Mouse (Mus musculus): ENCODE data around the gene Epb41l2. TPM values are rescaled to one million over a fixed set of nuclear protein-coding genes. Genes with fewer than 3 reads are reported as not detected.

Gene Epb41l2
- polyA plus RNA-seq, 1 experiment: 181 TPM

GRCm38 (mm10) chr10:25429346-25429745, 69.7 kb downstream of the Epb41l2 start:
- Histone ChIP-seq H3K36me3 (ENCODE audit: control insufficient read depth, insufficient read depth, low read length, poor library complexity, severe bottlenecking) (no peaks in the 10 kb centered on the region), H3K4me1 (ENCODE audit: control insufficient read depth, insufficient read depth, low read length) (no peaks in the 10 kb centered on the region), H3K27ac (ENCODE audit: insufficient read depth, low read length) (no peak overlapping the region), H3K9ac (ENCODE audit: low read depth, poor library complexity, severe bottlenecking) (no peak overlapping the region), H3K4me3 (ENCODE audit: low read depth, low read length) (no peak overlapping the region), H3K27me3 (ENCODE audit: control insufficient read depth, insufficient read depth, low read length, poor library complexity, severe bottlenecking) (no peaks in the 10 kb centered on the region), H3K9me3 (replicated peaks; ENCODE audit: control insufficient read depth, insufficient read depth, low read length, poor library complexity, severe bottlenecking) (no peaks in the 10 kb centered on the region)
- TF ChIP-seq EP300 (IDR thresholded peaks at IDR 0.05; ENCODE audit: insufficient read depth, low read depth, low read length): no peak
- no peak for TF ChIP-seq POLR2A (IDR thresholded peaks at IDR 0.05; ENCODE audit: insufficient read depth, low read length)
- no peak for TF ChIP-seq CTCF (IDR thresholded peaks at IDR 0.05; ENCODE audit: low read depth, low read length)

DNA sequence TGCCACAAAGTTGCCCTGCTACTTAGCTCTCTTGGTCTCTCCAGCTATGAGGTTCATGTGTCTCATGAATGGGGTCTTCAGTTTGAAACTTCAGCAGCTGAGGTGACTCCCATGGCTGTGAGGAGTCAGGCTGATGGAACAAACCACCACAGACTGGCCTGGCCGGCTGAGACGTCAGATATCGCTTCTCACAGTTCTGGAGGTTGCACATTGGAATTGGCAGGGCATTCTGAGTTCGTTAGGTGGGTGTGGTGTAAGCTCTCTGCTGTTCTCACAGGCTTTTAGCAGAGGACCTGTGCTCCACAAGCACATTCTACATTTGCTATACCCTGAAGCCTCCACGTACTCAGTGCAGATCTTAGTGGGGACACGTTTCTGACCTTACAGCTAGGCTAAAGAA, 71.3 kb downstream of the Epb41l2 start:
- no peak overlapping the region for H3K27ac ChIP-seq (ENCODE audit: insufficient read depth, low read length)
- H3K27me3 ChIP-seq (ENCODE audit: control insufficient read depth, insufficient read depth, low read length, poor library complexity, severe bottlenecking): no peaks in the 10 kb centered on the region
- TF ChIP-seq CTCF (IDR thresholded peaks at IDR 0.05; ENCODE audit: low read depth, low read length): no peak
- TF ChIP-seq EP300 (IDR thresholded peaks at IDR 0.05; ENCODE audit: insufficient read depth, low read depth, low read length): no peak
- TF ChIP-seq POLR2A (IDR thresholded peaks at IDR 0.05; ENCODE audit: insufficient read depth, low read length): no peak
- H3K9me3 ChIP-seq (replicated peaks; ENCODE audit: control insufficient read depth, insufficient read depth, low read length, poor library complexity, severe bottlenecking): no peaks in the 10 kb centered on the region
- H3K4me1 ChIP-seq (ENCODE audit: control insufficient read depth, insufficient read depth, low read length): peaks cover 2% of the 10 kb centered on the region
- no peak overlapping the region for H3K4me3 ChIP-seq (ENCODE audit: low read depth, low read length)
- no peak overlapping the region for H3K9ac ChIP-seq (ENCODE audit: low read depth, poor library complexity, severe bottlenecking)
- no peaks in the 10 kb centered on the region for H3K36me3 ChIP-seq (ENCODE audit: control insufficient read depth, insufficient read depth, low read length, poor library complexity, severe bottlenecking)

- Histone ChIP-seq H3K27ac (ENCODE audit: insufficient read depth, low read length) (no peak overlapping the region; the same call in 1 of the 2 replicates), H3K9me3 (replicated peaks; ENCODE audit: control insufficient read depth, insufficient read depth, low read length, poor library complexity, severe bottlenecking) (no peaks in the 10 kb centered on the region), H3K27me3 (ENCODE audit: control insufficient read depth, insufficient read depth, low read length, poor library complexity, severe bottlenecking) (no peaks in the 10 kb centered on the region), H3K4me1 (ENCODE audit: control insufficient read depth, insufficient read depth, low read length) (peaks cover 2% of the 10 kb centered on the region), H3K4me3 (ENCODE audit: low read depth, low read length) (no peak overlapping the region), H3K36me3 (ENCODE audit: control insufficient read depth, insufficient read depth, low read length, poor library complexity, severe bottlenecking) (no peaks in the 10 kb centered on the region), H3K9ac (ENCODE audit: low read depth, poor library complexity, severe bottlenecking) (no peak overlapping the region)
- no peak for TF ChIP-seq POLR2A (IDR thresholded peaks at IDR 0.05; ENCODE audit: insufficient read depth, low read length)
Measured at GRCm38 (mm10) chr10:25432351-25432750, 72.8 kb downstream of the Epb41l2 start.

DNA sequence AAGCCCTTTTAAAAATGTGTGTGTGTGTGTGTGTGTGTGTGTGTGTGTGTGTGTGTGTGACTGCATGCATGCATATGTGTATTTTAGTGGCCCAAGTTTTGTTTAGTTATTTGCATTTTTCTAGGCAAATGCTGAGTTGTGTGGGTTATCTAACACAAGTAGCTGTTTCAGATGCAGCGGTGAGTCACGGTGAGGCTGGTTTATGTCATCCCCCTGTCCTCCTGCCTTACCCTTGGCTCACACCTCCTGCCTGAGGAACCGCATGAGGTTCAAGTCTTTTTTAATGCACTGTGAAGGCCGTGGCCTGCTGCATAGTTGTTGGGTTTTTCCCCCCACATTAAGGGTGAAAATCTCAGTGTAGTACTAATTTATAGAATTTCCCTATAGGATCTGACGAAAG, 73.3 kb downstream of the Epb41l2 start:
- Histone ChIP-seq H3K4me1 (ENCODE audit: control insufficient read depth, insufficient read depth, low read length) (peaks cover 3% of the 10 kb centered on the region), H3K9me3 (replicated peaks; ENCODE audit: control insufficient read depth, insufficient read depth, low read length, poor library complexity, severe bottlenecking) (no peaks in the 10 kb centered on the region), H3K36me3 (ENCODE audit: control insufficient read depth, insufficient read depth, low read length, poor library complexity, severe bottlenecking) (no peaks in the 10 kb centered on the region), H3K9ac (ENCODE audit: low read depth, poor library complexity, severe bottlenecking) (no peak overlapping the region), H3K27me3 (ENCODE audit: control insufficient read depth, insufficient read depth, low read length, poor library complexity, severe bottlenecking) (no peaks in the 10 kb centered on the region), H3K4me3 (ENCODE audit: low read depth, low read length) (no peak overlapping the region), H3K27ac (ENCODE audit: insufficient read depth, low read length) (no peak overlapping the region)
- TF ChIP-seq EP300 (IDR thresholded peaks at IDR 0.05; ENCODE audit: insufficient read depth, low read depth, low read length): no peak
- TF ChIP-seq POLR2A (IDR thresholded peaks at IDR 0.05; ENCODE audit: insufficient read depth, low read length): no peak
- no peak for TF ChIP-seq CTCF (IDR thresholded peaks at IDR 0.05; ENCODE audit: low read depth, low read length)

DNA sequence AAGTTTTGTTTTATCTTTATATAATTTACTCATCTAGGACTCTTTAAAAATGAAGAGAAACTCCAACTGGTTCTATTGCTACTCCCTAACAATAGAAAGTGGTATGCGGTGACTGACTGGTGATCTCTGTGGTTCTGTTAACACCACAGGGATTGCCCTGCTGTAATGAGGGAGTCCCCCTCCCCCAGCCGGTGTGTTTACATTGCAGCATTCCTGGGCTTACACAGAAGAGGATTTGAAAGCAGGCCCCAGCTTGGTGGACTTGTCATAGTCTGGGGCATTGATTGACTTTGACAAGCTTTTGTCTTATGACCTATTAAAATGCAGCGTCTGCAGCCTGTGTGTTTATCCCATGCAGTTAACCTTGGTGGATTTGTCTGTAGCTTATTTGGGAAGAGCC, 73.9 kb downstream of the Epb41l2 start:
- H3K27me3 ChIP-seq (ENCODE audit: control insufficient read depth, insufficient read depth, low read length, poor library complexity, severe bottlenecking): no peaks in the 10 kb centered on the region
- no peak overlapping the region for H3K9ac ChIP-seq (ENCODE audit: low read depth, poor library complexity, severe bottlenecking)
- H3K4me1 ChIP-seq (ENCODE audit: control insufficient read depth, insufficient read depth, low read length): peaks cover 3% of the 10 kb centered on the region
- no peak overlapping the region for H3K27ac ChIP-seq (ENCODE audit: insufficient read depth, low read length)
- no peaks in the 10 kb centered on the region for H3K36me3 ChIP-seq (ENCODE audit: control insufficient read depth, insufficient read depth, low read length, poor library complexity, severe bottlenecking)
- no peaks in the 10 kb centered on the region for H3K9me3 ChIP-seq (replicated peaks; ENCODE audit: control insufficient read depth, insufficient read depth, low read length, poor library complexity, severe bottlenecking)
- no peak overlapping the region for H3K4me3 ChIP-seq (ENCODE audit: low read depth, low read length)
- no peak for TF ChIP-seq POLR2A (IDR thresholded peaks at IDR 0.05; ENCODE audit: insufficient read depth, low read length)
- TF ChIP-seq EP300 (IDR thresholded peaks at IDR 0.05; ENCODE audit: insufficient read depth, low read depth, low read length): peak; percentile 69; the same call in 1 of the 2 replicates
- TF ChIP-seq CTCF (IDR thresholded peaks at IDR 0.05; ENCODE audit: low read depth, low read length): no peak

- TF ChIP-seq CTCF (IDR thresholded peaks at IDR 0.05; ENCODE audit: low read depth, low read length) (no peak), EP300 (IDR thresholded peaks at IDR 0.05; ENCODE audit: insufficient read depth, low read depth, low read length) (no peak), POLR2A (IDR thresholded peaks at IDR 0.05; ENCODE audit: insufficient read depth, low read length) (no peak)
- no peak overlapping the region for H3K27ac ChIP-seq (ENCODE audit: insufficient read depth, low read length)
- H3K4me1 ChIP-seq (ENCODE audit: control insufficient read depth, insufficient read depth, low read length): peaks cover 6% of the 10 kb centered on the region
Measured at GRCm38 (mm10) chr10:25434358-25435044, 74.9 kb downstream of the Epb41l2 start.

More at GRCm38 (mm10) chr10:25434358-25435044, 74.9 kb downstream of the Epb41l2 start:
- Histone ChIP-seq H3K9ac (ENCODE audit: low read depth, poor library complexity, severe bottlenecking) (no peak overlapping the region), H3K36me3 (ENCODE audit: control insufficient read depth, insufficient read depth, low read length, poor library complexity, severe bottlenecking) (no peaks in the 10 kb centered on the region), H3K9me3 (replicated peaks; ENCODE audit: control insufficient read depth, insufficient read depth, low read length, poor library complexity, severe bottlenecking) (no peaks in the 10 kb centered on the region), H3K4me3 (ENCODE audit: low read depth, low read length) (no peak overlapping the region), H3K27me3 (ENCODE audit: control insufficient read depth, insufficient read depth, low read length, poor library complexity, severe bottlenecking) (no peaks in the 10 kb centered on the region)

Data from ES-Bruce4 (cell line).